Mouse (Mus musculus): ENCODE measurements at regions not wholly inside any gene's neighbourhood (a gene's known extent, or its start where the extent isn't known, plus 50 kb on each side); places are given as distances from the start of the nearest gene placed in this dataset. TPM values are rescaled to one million over a fixed set of nuclear protein-coding genes. Genes with fewer than 3 reads are reported as not detected.
"Not testable (repeated sequence)": the region's sequence is repeated elsewhere in the genome, so short reads cannot be mapped to it uniquely, and the experiment has no call there.

DNA sequence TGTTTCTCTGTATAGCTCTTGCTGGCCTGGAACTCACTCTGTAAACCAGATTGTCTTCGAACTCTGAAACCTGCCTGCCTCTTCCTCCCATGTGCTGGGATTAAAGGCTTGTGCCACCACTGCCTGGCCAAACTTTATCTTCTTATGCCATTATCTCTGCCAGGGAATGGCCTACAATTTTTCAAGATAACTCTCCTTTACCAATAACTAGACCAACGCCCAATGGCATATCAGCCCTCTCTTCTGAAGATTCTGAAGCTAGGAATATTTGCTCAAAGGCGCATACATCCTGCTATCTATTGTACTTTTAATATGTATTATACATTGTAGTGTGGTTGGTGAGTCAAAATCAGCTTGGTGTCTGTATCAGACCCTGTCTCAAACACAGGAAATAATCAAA lies 235.4 kb upstream of the Cts3 start:
- 93% methylated on average over 3 of the region's 3 CpGs for WGBS

DNA sequence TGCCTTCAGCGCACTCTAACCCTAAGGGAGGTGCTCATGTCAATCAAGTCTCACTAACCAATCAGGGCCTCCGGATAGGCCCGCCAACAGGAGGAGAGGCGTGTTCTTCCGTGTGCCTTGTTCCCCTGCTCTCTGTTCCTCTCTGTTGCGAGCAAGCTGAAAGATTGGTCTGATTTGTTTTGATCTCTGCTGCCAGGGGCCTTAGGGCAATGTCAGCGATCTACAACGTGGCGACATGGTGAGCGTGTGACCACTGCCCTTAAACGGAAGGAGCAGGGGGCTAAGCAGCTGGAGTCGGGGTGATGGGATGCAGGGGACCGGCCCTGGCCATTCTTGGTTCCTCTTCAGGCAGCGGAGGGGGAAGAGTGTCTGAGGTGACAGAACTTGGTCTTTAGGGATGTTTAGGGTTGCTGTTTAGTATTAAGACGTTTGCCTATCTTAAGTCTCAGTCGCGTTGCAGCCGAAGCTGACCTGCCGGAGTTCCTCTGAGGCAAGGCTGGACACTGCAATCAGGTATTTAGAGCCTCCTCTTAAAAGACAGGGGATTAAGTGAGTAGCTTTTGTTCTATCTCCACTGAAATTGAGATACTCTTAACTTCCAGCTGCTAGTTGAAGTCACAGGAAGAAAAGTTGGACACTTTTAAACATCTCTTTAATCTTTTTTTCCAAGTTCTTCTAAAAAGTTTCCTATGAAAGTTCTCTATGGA lies 234.4 kb upstream of the Cts3 start:
- Histone ChIP-seq H3K27ac (replicated peaks) (peak overlapping the region; percentile 86), H3K4me3 (peak overlapping the region; percentile 70)
- not testable (repeated sequence) for H3K36me3 ChIP-seq (replicated peaks); H3K9me3 ChIP-seq; H3K4me1 ChIP-seq; H3K27me3 ChIP-seq (replicated peaks; ENCODE audit: low read depth, poor library complexity, severe bottlenecking)
- peak; percentile 74 for DNase-seq (ENCODE audit: low spot score)
- 1% methylated on average over 19 of the region's 19 CpGs for WGBS

More for the DNA sequence above, 235.4 kb upstream of the Cts3 start:
- DNase-seq (ENCODE audit: low spot score); H3K4me1 ChIP-seq; H3K27me3 ChIP-seq (replicated peaks; ENCODE audit: low read depth, poor library complexity, severe bottlenecking); H3K27ac ChIP-seq (replicated peaks): not testable (repeated sequence)
- H3K4me3 ChIP-seq = peak overlapping the region; percentile 70; the same call in 1 of the 2 replicates
- peaks cover 14% of the 10 kb centered on the region for H3K36me3 ChIP-seq (replicated peaks)
- H3K9me3 ChIP-seq = peaks cover 15% of the 10 kb centered on the region; the same call in 1 of the 2 replicates

DNA sequence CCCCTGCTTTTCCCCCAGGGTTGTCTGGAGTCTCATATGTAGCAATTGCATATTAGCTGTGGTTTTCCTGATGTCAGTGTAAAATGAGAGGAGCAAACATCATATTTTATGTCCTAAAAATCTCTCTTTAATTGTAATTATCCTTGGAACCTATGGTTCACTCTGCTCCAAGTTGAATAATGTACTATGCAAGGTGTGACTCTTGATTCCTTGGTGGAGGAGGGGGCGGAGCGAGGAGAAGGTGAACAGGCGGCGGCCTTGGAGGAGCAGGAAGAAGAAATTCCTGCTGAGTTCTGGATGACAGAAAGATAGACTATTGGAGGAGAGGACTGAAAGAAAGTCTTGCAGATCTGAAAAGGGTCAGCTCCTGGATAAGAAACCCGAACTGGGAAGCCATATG lies 233.8 kb upstream of the Cts3 start:
- H3K27me3 ChIP-seq (replicated peaks; ENCODE audit: low read depth, poor library complexity, severe bottlenecking); H3K27ac ChIP-seq (replicated peaks); H3K4me1 ChIP-seq; DNase-seq (ENCODE audit: low spot score); H3K36me3 ChIP-seq (replicated peaks); H3K9me3 ChIP-seq: not testable (repeated sequence)
- H3K4me3 ChIP-seq = peak overlapping the region; percentile 70
- 19% methylated on average over 5 of the region's 5 CpGs for WGBS

DNA sequence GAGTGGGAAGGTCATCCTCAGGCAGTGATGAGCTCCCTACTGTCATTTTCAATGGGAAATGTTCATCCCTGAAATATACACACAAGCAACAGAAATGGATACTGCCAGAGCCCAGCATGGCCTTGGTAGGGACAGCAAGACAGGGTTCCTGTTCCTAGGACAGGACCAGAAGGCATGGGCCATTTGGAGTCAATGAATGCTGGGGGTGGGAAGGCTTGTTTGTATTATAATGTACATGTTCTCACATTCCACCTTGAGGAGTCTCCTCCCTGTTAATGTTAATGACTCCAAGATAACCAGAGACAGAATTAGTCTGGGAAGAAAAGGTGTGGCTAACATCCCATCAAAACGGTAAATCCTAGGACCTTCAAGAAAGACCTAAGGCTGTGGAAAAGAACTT lies 193.5 kb upstream of the Cts3 start:
- DNase-seq (ENCODE audit: low spot score); H3K4me1 ChIP-seq; H3K27ac ChIP-seq (replicated peaks); H3K9me3 ChIP-seq; H3K36me3 ChIP-seq (replicated peaks); H3K4me3 ChIP-seq; H3K27me3 ChIP-seq (replicated peaks; ENCODE audit: low read depth, poor library complexity, severe bottlenecking): not testable (repeated sequence)
- WGBS = 85% methylated on average over 1 of the region's 1 CpGs

Small RNA genes in the stretch of these regions (microRNA-seq; reads per million reads assigned to microRNA genes)
- gene Gm23739 = not detected

All from embryonic facial prominence, embryonic 10.5 days (tissue).